Mouse (Mus musculus) granulocyte monocyte progenitor cell, adult 5-6 weeks (primary cell): ENCODE data around the gene Spaca4. TPM values are rescaled to one million over a fixed set of nuclear protein-coding genes. Genes with fewer than 3 reads are reported as not detected.
A peak's percentile ranks its signal among the peaks of the same experiment; 100 is the strongest.

Source experiments
- ATAC-seq: replicated peaks from 2 replicates; pipeline ENCODE4 v1.8.0; 2016; ENCODE audit warnings: mild to moderate bottlenecking, moderate TSS enrichment, inconsistent platforms; ENCODE audit not compliant: poor library complexity, severe bottlenecking
- total RNA-seq, 2 experiments: library from RNA; stranded (forward) in 1 of 2; stranded (reverse) in 1 of 2; fragments of 200-712, 200-1000 nt in 1 of 2; fragments of >200 nt in 1 of 2; fragmentation: Nextera tagmentation in 1 of 2; gene quantifications; 2 replicates each; pipeline ENCODE4 v1.2.3; 2014 to 2017

The Spaca4 gene
- total RNA-seq, 2 experiments from 2014 or later: not detected

GRCm38 (mm10) chr7:45714630-45715089 is 11.0 kb downstream of the Spaca4 start:
- peak; percentile 0; the same call in 1 of the 2 replicates for ATAC-seq

GRCm38 (mm10) chr7:45713881-45714520 is 11.6 kb downstream of the Spaca4 start:
- no peak for ATAC-seq

- ATAC-seq: no peak
Measured at GRCm38 (mm10) chr7:45713396-45713795, 12.2 kb downstream of the Spaca4 start.

- ATAC-seq: no peak
Measured at GRCm38 (mm10) chr7:45712022-45712757, 13.4 kb downstream of the Spaca4 start.

- ATAC-seq: no peak
Measured at GRCm38 (mm10) chr7:45711316-45712021, 14.1 kb downstream of the Spaca4 start.

- no peak for ATAC-seq
Measured at GRCm38 (mm10) chr7:45710477-45711191, 15.0 kb downstream of the Spaca4 start.

GRCm38 (mm10) chr7:45709677-45710355 is 15.8 kb downstream of the Spaca4 start:
- no peak for ATAC-seq

GRCm38 (mm10) chr7:45709036-45709435 is 16.6 kb downstream of the Spaca4 start:
- ATAC-seq: no peak

- no peak for ATAC-seq
Measured at GRCm38 (mm10) chr7:45708221-45708761, 17.3 kb downstream of the Spaca4 start.

GRCm38 (mm10) chr7:45707375-45707967 is 18.1 kb downstream of the Spaca4 start:
- ATAC-seq: peak; percentile 48

GRCm38 (mm10) chr7:45706721-45707241 is 18.8 kb downstream of the Spaca4 start:
- peak; percentile 25 for ATAC-seq

GRCm38 (mm10) chr7:45705873-45706281 is 19.7 kb downstream of the Spaca4 start:
- no peak for ATAC-seq

GRCm38 (mm10) chr7:45705443-45705864 is 20.2 kb downstream of the Spaca4 start:
- no peak for ATAC-seq

- peak; percentile 64 for ATAC-seq
Measured at GRCm38 (mm10) chr7:45704730-45705442, 20.7 kb downstream of the Spaca4 start, which contains the start of gene Dbp. Gene Dbp (plus strand): TSS chr7:45705088.

- ATAC-seq: peak; percentile 9; the same call in 1 of the 2 replicates
Measured at GRCm38 (mm10) chr7:45704046-45704559, 21.5 kb downstream of the Spaca4 start.

- no peak for ATAC-seq
Measured at GRCm38 (mm10) chr7:45703521-45704033, 22.0 kb downstream of the Spaca4 start.

GRCm38 (mm10) chr7:45702809-45703520 is 22.6 kb downstream of the Spaca4 start:
- ATAC-seq: no peak
